Mouse (Mus musculus): ENCODE results near the gene Grid1.

DNA sequence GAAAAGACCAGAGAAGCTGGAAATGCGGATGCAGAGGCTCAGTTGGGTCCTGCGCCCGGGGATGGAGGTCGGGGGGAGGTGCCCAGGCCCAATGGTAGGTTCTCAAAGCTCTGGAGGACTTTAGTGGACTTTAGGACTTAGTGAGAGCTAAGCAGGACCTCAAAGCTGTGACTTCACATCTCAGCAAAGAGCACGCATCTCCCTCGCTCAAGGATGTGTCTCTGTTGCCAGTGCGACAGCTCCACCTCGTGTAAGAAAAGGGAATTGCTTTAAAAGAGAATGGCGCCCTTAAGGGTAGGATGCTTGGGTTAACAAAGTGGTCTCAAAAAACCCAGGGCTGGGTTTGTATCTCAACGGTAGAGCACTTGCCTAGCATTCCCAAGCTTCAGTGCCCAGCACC is 42.1 kb upstream of the Grid1 start:
- no peak for TF ChIP-seq POLR2AphosphoS2 (IDR thresholded peaks at IDR 0.05; ENCODE audit: insufficient read length, low read depth)
- TF ChIP-seq POLR2A (IDR thresholded peaks at IDR 0.05; ENCODE audit: insufficient read length, low read depth): no peak
- no peak for TF ChIP-seq CEBPB (IDR thresholded peaks at IDR 0.05; ENCODE audit: insufficient read depth, poor library complexity, severe bottlenecking)
- TF ChIP-seq USF1 (IDR thresholded peaks at IDR 0.05; ENCODE audit: low read depth): no peak
- TF ChIP-seq E2F4 (IDR thresholded peaks at IDR 0.05; ENCODE audit: insufficient read depth): no peak
- TF ChIP-seq MAX (IDR thresholded peaks at IDR 0.05; ENCODE audit: low read depth): no peak

Measured in myocyte (in vitro differentiated cells).